Mouse (Mus musculus): ENCODE measurements around the gene Msh4.

Gene Msh4

GRCm38 (mm10) chr3:153823671-153824515 lies 82.0 kb downstream of the Msh4 start:
- H3K36me3 ChIP-seq (ENCODE audit: control insufficient read depth, insufficient read depth, low read length, poor library complexity, severe bottlenecking), result no peaks in the 10 kb centered on the region
- H3K27me3 ChIP-seq (ENCODE audit: control insufficient read depth, insufficient read depth, low read length, poor library complexity, severe bottlenecking), result no peaks in the 10 kb centered on the region
- no peak for DNase-seq (ENCODE audit: low read depth, low spot score)

- DNase-seq (ENCODE audit: low read depth, low spot score), result no peak
- Histone ChIP-seq H3K36me3 (ENCODE audit: control insufficient read depth, insufficient read depth, low read length, poor library complexity, severe bottlenecking) (no peaks in the 10 kb centered on the region), H3K27me3 (ENCODE audit: control insufficient read depth, insufficient read depth, low read length, poor library complexity, severe bottlenecking) (no peaks in the 10 kb centered on the region)
Observed at GRCm38 (mm10) chr3:153819438-153819837, 86.5 kb downstream of the Msh4 start.

- Histone ChIP-seq H3K27me3 (ENCODE audit: control insufficient read depth, insufficient read depth, low read length, poor library complexity, severe bottlenecking) (no peaks in the 10 kb centered on the region), H3K36me3 (ENCODE audit: control insufficient read depth, insufficient read depth, low read length, poor library complexity, severe bottlenecking) (no peaks in the 10 kb centered on the region)
- DNase-seq (ENCODE audit: low read depth, low spot score), result no peak
Observed at GRCm38 (mm10) chr3:153818723-153819122, 87.2 kb downstream of the Msh4 start.

DNA sequence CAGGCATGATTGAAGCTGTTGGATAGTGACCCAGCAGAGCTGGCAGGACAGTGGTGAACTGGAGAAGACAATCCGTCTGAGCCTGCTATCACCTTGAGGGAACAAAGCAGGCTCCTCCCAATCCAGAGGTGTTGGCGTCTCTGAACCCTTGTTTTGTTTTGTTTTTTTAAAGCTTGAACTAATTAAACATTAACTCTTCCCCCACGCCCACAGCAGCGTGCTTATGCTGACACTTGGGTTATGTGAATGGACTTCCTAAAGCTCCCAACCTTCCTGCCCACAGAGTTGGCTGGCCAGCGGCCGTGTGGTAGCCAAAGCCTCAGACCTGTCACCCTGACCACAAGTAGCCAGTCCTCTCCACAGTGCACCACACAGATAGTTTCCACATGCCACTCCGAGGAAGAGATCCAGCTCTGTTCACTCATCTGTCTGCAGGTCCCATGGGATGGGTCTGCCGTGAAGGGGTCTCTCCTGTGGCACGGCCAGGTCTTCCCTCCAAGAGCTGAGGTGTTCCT lies 88.5 kb downstream of the Msh4 start:
- H3K27me3 ChIP-seq (ENCODE audit: control insufficient read depth, insufficient read depth, low read length, poor library complexity, severe bottlenecking), result no peaks in the 10 kb centered on the region

DNA sequence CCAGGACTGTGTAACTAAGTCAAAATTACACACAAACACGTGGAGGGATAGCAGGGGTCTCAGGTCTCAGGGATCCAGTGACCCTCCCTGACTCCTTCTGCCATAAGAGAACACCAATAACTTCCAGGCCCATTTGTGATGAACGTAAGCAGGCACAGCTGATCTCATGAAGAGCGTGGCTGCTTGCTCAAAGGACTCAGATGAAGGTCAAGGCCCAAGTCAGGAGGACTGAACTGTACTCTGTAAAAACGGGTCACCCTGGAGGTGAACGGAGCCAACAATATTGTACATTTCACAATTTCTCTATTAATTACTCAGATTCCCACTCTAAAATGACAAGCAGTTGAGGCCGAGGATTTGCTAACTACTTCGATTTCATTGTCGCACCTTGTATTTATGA lies 91.9 kb downstream of the Msh4 start:
- Histone ChIP-seq H3K36me3 (ENCODE audit: control insufficient read depth, insufficient read depth, low read length, poor library complexity, severe bottlenecking) (no peaks in the 10 kb centered on the region), H3K27me3 (ENCODE audit: control insufficient read depth, insufficient read depth, low read length, poor library complexity, severe bottlenecking) (no peaks in the 10 kb centered on the region)
- no peak for DNase-seq (ENCODE audit: low read depth, low spot score)

More for the DNA sequence above, 88.5 kb downstream of the Msh4 start:
- H3K36me3 ChIP-seq (ENCODE audit: control insufficient read depth, insufficient read depth, low read length, poor library complexity, severe bottlenecking), result no peaks in the 10 kb centered on the region
- no peak for DNase-seq (ENCODE audit: low read depth, low spot score)

DNA sequence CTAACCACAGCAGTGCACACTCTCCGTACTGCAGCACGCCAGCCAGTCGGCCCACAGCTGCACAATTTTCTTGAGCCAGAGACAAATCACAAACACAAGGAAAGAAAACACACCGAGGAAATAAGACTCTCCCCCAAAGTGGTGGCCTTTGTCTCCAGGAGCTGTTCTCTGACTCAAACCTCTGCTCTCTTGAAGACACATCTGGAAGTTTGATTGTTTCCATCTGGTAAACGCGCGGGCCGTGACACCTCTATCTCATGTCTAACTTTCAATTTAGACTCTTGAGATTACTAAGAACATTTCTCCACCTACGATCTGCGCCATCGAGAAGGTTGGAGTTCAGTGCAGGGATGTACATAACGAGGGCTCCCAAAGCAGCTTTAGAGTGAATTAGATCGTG lies 97.5 kb downstream of the Msh4 start:
- no peaks in the 10 kb centered on the region for H3K27me3 ChIP-seq (ENCODE audit: control insufficient read depth, insufficient read depth, low read length, poor library complexity, severe bottlenecking)
- no peaks in the 10 kb centered on the region for H3K36me3 ChIP-seq (ENCODE audit: control insufficient read depth, insufficient read depth, low read length, poor library complexity, severe bottlenecking)
- DNase-seq (ENCODE audit: low read depth, low spot score), result no peak

GRCm38 (mm10) chr3:153807444-153808149 lies 98.3 kb downstream of the Msh4 start:
- DNase-seq (ENCODE audit: low read depth, low spot score), result no peak
- Histone ChIP-seq H3K27me3 (ENCODE audit: control insufficient read depth, insufficient read depth, low read length, poor library complexity, severe bottlenecking) (no peaks in the 10 kb centered on the region), H3K36me3 (ENCODE audit: control insufficient read depth, insufficient read depth, low read length, poor library complexity, severe bottlenecking) (no peaks in the 10 kb centered on the region)
